Mouse (Mus musculus) liver, embryonic 14.5 days (tissue): ENCODE measurements around the gene Slc17a5. TPM values are rescaled to one million over a fixed set of nuclear protein-coding genes. Genes with fewer than 3 reads are reported as not detected.

ENCODE experiments used
- ATAC-seq: fragments of 200-750 bp; cut with Nextera tagmentation; 2 replicates; pipeline ENCODE4 v1.8.0; 2017; ENCODE audit warnings: moderate number of reproducible peaks, mild to moderate bottlenecking, moderate library complexity; ENCODE audit not compliant: insufficient read depth
- DNase-seq, 3 experiments: peaks; one replicate each; pipeline ENCODE4 v3.0.0-alpha.2; 2012 to 2013; ENCODE audit warnings: low read depth in 3 of 3, low spot score in 3 of 3
- H3K27ac ChIP-seq: fragments of 300-500 bp; sonication (generic); 2 replicates; pipeline ENCODE4 v1.5.1; 2014; ENCODE audit warnings: moderate library complexity, mild to moderate bottlenecking, control low read depth, inconsistent platforms
- H3K27me3 ChIP-seq: fragments of 300-500 bp; sonication (generic); 2 replicates; pipeline ENCODE4 v1.6.1; 2014; ENCODE audit warnings: mild to moderate bottlenecking, low read length, moderate library complexity; ENCODE audit not compliant: control insufficient read depth, insufficient read depth
- H3K36me3 ChIP-seq: fragments of 300-500 bp; sonication (generic); replicated peaks from 2 replicates; pipeline ENCODE4 v1.6.1; 2014; ENCODE audit warnings: low read depth; ENCODE audit not compliant: control insufficient read depth, insufficient read depth
- H3K4me1 ChIP-seq, 2 experiments: fragments of 200-500 bp in 1 of 2; fragments of 300-500 bp in 1 of 2; sonication (generic) in 1 of 2; replicated peaks; 2 replicates each; pipeline ENCODE4 v1.6.1; 2012 to 2014; ENCODE audit warnings: antibody characterized with exemption in 1 of 2, inconsistent platforms in 1 of 2, low read length in 1 of 2; ENCODE audit not compliant: control insufficient read depth in 2 of 2, insufficient read depth in 2 of 2
- H3K4me2 ChIP-seq: fragments of 300-500 bp; sonication (generic); 2 replicates; pipeline ENCODE4 v1.6.1; 2014; ENCODE audit warnings: low read depth, mild to moderate bottlenecking, control low read depth, moderate library complexity
- H3K4me3 ChIP-seq, 2 experiments: fragments of 200-500 bp in 1 of 2; fragments of 300-500 bp in 1 of 2; sonication (generic) in 1 of 2; 2 replicates each; pipeline ENCODE4 v1.5.1; 2012 to 2014; ENCODE audit warnings: low read depth in 2 of 2, low read length in 2 of 2, mild to moderate bottlenecking in 2 of 2, control low read depth in 1 of 2, inconsistent platforms in 1 of 2, moderate library complexity in 1 of 2; ENCODE audit not compliant: insufficient read depth in 1 of 2
- H3K9ac ChIP-seq: fragments of 300-500 bp; sonication (generic); replicated peaks from 2 replicates; pipeline ENCODE4 v1.6.1; 2014; ENCODE audit warnings: mild to moderate bottlenecking, control low read depth, moderate library complexity
- H3K9me3 ChIP-seq: fragments of 300-500 bp; sonication (generic); 2 replicates; pipeline ENCODE4 v1.6.1; 2016; ENCODE audit warnings: low read length, mixed read lengths; ENCODE audit not compliant: control insufficient read depth
- CTCF ChIP-seq: IDR thresholded peaks from 2 replicates; pipeline ENCODE4 v1.5.1; 2016; ENCODE audit warnings: antibody characterized with exemption, low read depth, control low read depth
- EP300 ChIP-seq: IDR thresholded peaks from 2 replicates; pipeline ENCODE4 v1.6.1; 2016; ENCODE audit warnings: antibody characterized with exemption, low read depth
- WGBS: fragments of 180-500 bp; shearing (Covaris S2); extraction: QIAGEN DNeasy Blood & Tissue Kit; methylation state at CpG from one replicate; pipeline ENCODE4 v1.1.7; 2014; ENCODE audit not compliant: insufficient replicate concordance; 5-methylcytosine and 5-hydroxymethylcytosine counted together
- polyA plus RNA-seq, 2 experiments: library from polyadenylated mRNA; depleted of rRNA in 1 of 2; stranded (reverse) in 1 of 2; unstranded in 1 of 2; fragments of >200 nt; fragmentation: Nextera tagmentation in 1 of 2; extraction: Ambion mirVana in 1 of 2; gene quantifications; 2 replicates each; pipeline versions ENCODE4 v1.2.1 to v1.2.3; 2012 to 2014

Gene Slc17a5
- polyA plus RNA-seq, 2 experiments: 2.4 to 3.8 TPM

- 74% methylated on average over 7 of the region's 7 CpGs for WGBS
- H3K36me3 ChIP-seq: no peaks in the 10 kb centered on the region
- H3K4me3 ChIP-seq: no peak overlapping the region
- no peak overlapping the region for H3K4me2 ChIP-seq
- H3K4me1 ChIP-seq: peaks cover 0 to 22% of the 10 kb centered on the region in 2 experiments; a peak in 2 of 4 replicates
- H3K9me3 ChIP-seq: no peaks in the 10 kb centered on the region
- no peak for ATAC-seq
- H3K9ac ChIP-seq: no peak overlapping the region
- H3K27me3 ChIP-seq: no peaks in the 10 kb centered on the region
- no peak overlapping the region for H3K27ac ChIP-seq
- no peak for DNase-seq
- TF ChIP-seq CTCF (no peak), EP300 (no peak)
These were observed 53.2 kb downstream of the Slc17a5 start for GRCm38 (mm10) chr9:78534606-78535005.

- ATAC-seq (peak; percentile 53; the same call in 1 of the 2 replicates), DNase-seq (peak in 2 of 3 experiments; percentile 38 to 44)
- H3K4me1 ChIP-seq: peaks cover 0 to 22% of the 10 kb centered on the region in 2 experiments; a peak in 2 of 4 replicates
- no peak overlapping the region for H3K9ac ChIP-seq
- no peak overlapping the region for H3K27ac ChIP-seq
- no peaks in the 10 kb centered on the region for H3K9me3 ChIP-seq
- H3K27me3 ChIP-seq: no peaks in the 10 kb centered on the region
- H3K36me3 ChIP-seq: no peaks in the 10 kb centered on the region
- peak overlapping the region; percentile 12; the same call in 1 of the 2 replicates for H3K4me2 ChIP-seq
- TF ChIP-seq EP300 (no peak), CTCF (no peak)
- WGBS: 43% methylated on average over 18 of the region's 18 CpGs
- no peak overlapping the region for H3K4me3 ChIP-seq
These were observed 54.4 kb downstream of the Slc17a5 start for GRCm38 (mm10) chr9:78533296-78533935.

DNA sequence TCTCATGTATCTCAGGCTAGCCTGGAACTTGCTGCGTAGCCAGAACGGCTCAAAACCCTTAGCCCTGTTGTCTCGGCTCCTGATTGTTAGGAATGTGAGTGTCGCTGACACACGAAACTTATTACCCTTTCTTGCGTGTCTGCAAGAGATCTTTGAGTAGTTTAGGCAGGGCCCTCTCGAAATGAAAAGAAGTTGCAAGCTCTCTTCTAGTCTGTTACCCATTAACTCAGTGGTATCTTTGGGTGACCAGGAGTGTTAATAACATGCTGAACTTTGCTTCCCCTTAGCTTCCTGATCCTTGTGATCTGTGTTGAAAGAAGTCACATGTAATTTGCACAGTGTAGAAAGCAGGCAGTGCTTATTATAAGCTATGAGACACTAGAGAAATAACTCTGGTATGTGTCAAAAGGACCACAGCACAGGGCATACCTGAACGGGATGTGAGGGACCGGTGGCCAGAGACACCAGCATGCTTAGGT is 55.5 kb downstream of the Slc17a5 start:
- no peaks in the 10 kb centered on the region for H3K27me3 ChIP-seq
- H3K4me1 ChIP-seq: peaks cover 3 to 24% of the 10 kb centered on the region in 2 experiments; a peak in 2 of 4 replicates
- ATAC-seq (peak; percentile 40; the same call in 1 of the 2 replicates), DNase-seq (no peak)
- no peaks in the 10 kb centered on the region for H3K36me3 ChIP-seq
- no peak overlapping the region for H3K9ac ChIP-seq
- H3K27ac ChIP-seq: peak overlapping the region; percentile 41
- 56% methylated on average over 9 of the region's 9 CpGs for WGBS
- H3K4me2 ChIP-seq: peak overlapping the region; percentile 15; the same call in 1 of the 2 replicates
- no peak overlapping the region for H3K4me3 ChIP-seq
- no peaks in the 10 kb centered on the region for H3K9me3 ChIP-seq
- TF ChIP-seq EP300 (no peak), CTCF (no peak)

- H3K4me1 ChIP-seq: peaks cover 4 to 27% of the 10 kb centered on the region in 2 experiments; a peak in 2 of 4 replicates
- H3K9me3 ChIP-seq: no peaks in the 10 kb centered on the region
- WGBS: 37% methylated on average over 5 of the region's 5 CpGs
- DNase-seq (no peak), ATAC-seq (no peak)
- no peak for TF ChIP-seq EP300
- no peak for TF ChIP-seq CTCF
- no peak overlapping the region for H3K9ac ChIP-seq
- H3K4me2 ChIP-seq: no peak overlapping the region; the same call in 1 of the 2 replicates
- H3K36me3 ChIP-seq: no peaks in the 10 kb centered on the region
- H3K27ac ChIP-seq: peak overlapping the region; percentile 41
- H3K27me3 ChIP-seq: no peaks in the 10 kb centered on the region
- H3K4me3 ChIP-seq: no peak overlapping the region
These were observed 56.0 kb downstream of the Slc17a5 start for GRCm38 (mm10) chr9:78531816-78532215.

DNA sequence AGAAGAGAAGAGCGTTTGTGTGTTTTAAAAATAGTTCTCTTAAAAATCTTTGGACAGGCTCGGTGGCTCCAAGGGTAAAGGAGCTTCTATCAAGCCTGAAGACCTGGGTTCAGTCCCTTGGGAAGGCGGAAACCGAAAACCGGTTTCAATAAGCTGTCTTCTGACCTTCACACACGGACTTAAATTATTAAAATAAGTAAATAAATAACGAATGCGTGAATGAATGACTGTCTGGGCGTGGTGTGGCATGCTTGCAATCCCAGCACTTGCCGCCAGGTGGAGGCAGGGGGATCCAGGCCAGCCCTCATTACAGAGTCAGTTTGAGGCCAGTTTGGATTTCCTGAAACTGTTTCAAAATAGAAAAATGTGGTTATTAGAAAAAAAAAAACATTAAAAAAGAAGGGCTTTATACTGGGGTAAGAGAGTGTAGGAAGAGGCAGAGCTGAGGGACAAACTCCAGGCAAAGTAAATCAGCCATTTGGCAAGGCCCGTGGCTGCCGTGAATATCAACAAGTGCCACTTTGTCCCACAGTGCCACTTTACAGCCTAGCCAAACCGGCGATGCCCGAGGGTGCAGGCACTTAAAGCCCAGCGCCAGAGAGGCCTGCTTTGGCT is 60.0 kb downstream of the Slc17a5 start:
- Histone ChIP-seq H3K4me1 (peaks cover 5 to 16% of the 10 kb centered on the region in 2 experiments; a peak in 2 of 4 replicates), H3K4me3 (peak overlapping the region; percentile 53 to 65), H3K36me3 (no peaks in the 10 kb centered on the region), H3K27me3 (no peaks in the 10 kb centered on the region), H3K27ac (peak overlapping the region; percentile 49), H3K9me3 (no peaks in the 10 kb centered on the region), H3K4me2 (peak overlapping the region; percentile 92), H3K9ac (peak overlapping the region; percentile 63)
- TF ChIP-seq EP300 (no peak), CTCF (peak; percentile 96)
- ATAC-seq (peak; percentile 65; the same call in 1 of the 2 replicates), DNase-seq (peak in 2 of 3 experiments; percentile 53 to 58)
- 3% methylated on average over 16 of the region's 16 CpGs for WGBS
